Mouse (Mus musculus) testis, adult 2 months (tissue): ENCODE results near the gene Cwc22. TPM values are rescaled to one million over a fixed set of nuclear protein-coding genes. Genes with fewer than 3 reads are reported as not detected.

Experiments
- H3K27ac ChIP-seq: fragments of 200-500 bp; 2 replicates; pipeline ENCODE4 v1.5.1; 2012; ENCODE audit warnings: low read depth, low read length; ENCODE audit not compliant: control insufficient read depth, insufficient read depth
- H3K27me3 ChIP-seq: fragments of 200-500 bp; 2 replicates; pipeline ENCODE4 v1.6.1; 2012; ENCODE audit warnings: mild to moderate bottlenecking, low read length, moderate library complexity; ENCODE audit not compliant: control insufficient read depth, insufficient read depth
- H3K36me3 ChIP-seq: fragments of 200-500 bp; 2 replicates; pipeline ENCODE4 v1.6.1; 2012; ENCODE audit warnings: mild to moderate bottlenecking, low read length; ENCODE audit not compliant: control insufficient read depth, insufficient read depth
- H3K4me1 ChIP-seq: fragments of 200-500 bp; 2 replicates; pipeline ENCODE4 v1.6.1; 2012; ENCODE audit warnings: low read length; ENCODE audit not compliant: control insufficient read depth, insufficient read depth
- H3K4me3 ChIP-seq: fragments of 200-500 bp; 2 replicates; pipeline ENCODE4 v1.5.1; 2012; ENCODE audit warnings: low read depth, mild to moderate bottlenecking, low read length, moderate library complexity, mixed read lengths; ENCODE audit not compliant: control insufficient read depth
- CTCF ChIP-seq: fragments of 200-500 bp; IDR thresholded peaks from 2 replicates; pipeline ENCODE4 v1.5.1; 2012; ENCODE audit warnings: low read depth, mild to moderate bottlenecking, inconsistent platforms, low read length, moderate library complexity; ENCODE audit not compliant: control insufficient read depth, insufficient read depth, insufficient replicate concordance
- POLR2A ChIP-seq: fragments of 200-500 bp; IDR thresholded peaks from 2 replicates; pipeline ENCODE4 v1.6.1; 2012; ENCODE audit warnings: low read depth, mild to moderate bottlenecking, inconsistent platforms, low read length, moderate library complexity; ENCODE audit not compliant: control insufficient read depth
- polyA plus RNA-seq: library from polyadenylated mRNA; depleted of rRNA; stranded (reverse); fragments of >200 nt; gene quantifications from 2 replicates; pipeline ENCODE4 v1.2.3, GENCODE M21; 2012

Gene Cwc22
- polyA plus RNA-seq, 1 experiment = 3.5 TPM

GRCm38 (mm10) chr2:77984209-77984608 is 38.0 kb upstream of the Cwc22 start:
- Histone ChIP-seq H3K27me3 (no peaks in the 10 kb centered on the region), H3K27ac (no peak overlapping the region)
- TF ChIP-seq POLR2A (no peak), CTCF (no peak)

GRCm38 (mm10) chr2:77981826-77982225 is 35.7 kb upstream of the Cwc22 start:
- Histone ChIP-seq H3K36me3 (no peaks in the 10 kb centered on the region), H3K4me1 (no peaks in the 10 kb centered on the region), H3K27ac (no peak overlapping the region), H3K4me3 (no peak overlapping the region), H3K27me3 (no peaks in the 10 kb centered on the region)
- TF ChIP-seq CTCF (no peak), POLR2A (no peak)

More at GRCm38 (mm10) chr2:77984209-77984608, 38.0 kb upstream of the Cwc22 start:
- Histone ChIP-seq H3K36me3 (no peaks in the 10 kb centered on the region), H3K4me3 (no peak overlapping the region), H3K4me1 (no peaks in the 10 kb centered on the region)

- Histone ChIP-seq H3K27ac (no peak overlapping the region), H3K4me3 (no peak overlapping the region), H3K27me3 (no peaks in the 10 kb centered on the region), H3K4me1 (no peaks in the 10 kb centered on the region), H3K36me3 (no peaks in the 10 kb centered on the region)
- TF ChIP-seq POLR2A (no peak), CTCF (no peak)
These were observed 34.5 kb upstream of the Cwc22 start for GRCm38 (mm10) chr2:77980696-77981095.

DNA sequence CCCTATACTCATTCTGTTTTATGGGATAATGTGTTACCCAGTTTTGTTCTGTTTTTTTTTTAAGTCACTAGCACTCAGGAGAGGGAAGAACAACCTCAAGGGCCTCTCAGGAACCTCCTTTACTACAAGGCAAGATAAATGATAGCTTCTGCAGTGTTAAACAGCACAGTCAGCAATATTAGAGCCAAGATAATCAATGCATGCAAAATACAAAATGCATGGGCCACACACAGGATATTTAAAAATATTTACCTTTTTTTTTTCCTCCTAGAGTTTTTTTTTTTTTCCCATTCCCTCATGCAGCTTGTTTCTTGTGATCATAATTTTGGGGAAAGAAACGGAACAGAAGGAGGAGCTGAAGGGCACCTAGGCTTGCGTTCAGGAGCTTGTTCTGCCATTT is 33.3 kb upstream of the Cwc22 start:
- Histone ChIP-seq H3K27ac (no peak overlapping the region), H3K36me3 (no peaks in the 10 kb centered on the region), H3K4me1 (no peaks in the 10 kb centered on the region), H3K4me3 (no peak overlapping the region), H3K27me3 (no peaks in the 10 kb centered on the region)
- TF ChIP-seq CTCF (no peak), POLR2A (no peak)

DNA sequence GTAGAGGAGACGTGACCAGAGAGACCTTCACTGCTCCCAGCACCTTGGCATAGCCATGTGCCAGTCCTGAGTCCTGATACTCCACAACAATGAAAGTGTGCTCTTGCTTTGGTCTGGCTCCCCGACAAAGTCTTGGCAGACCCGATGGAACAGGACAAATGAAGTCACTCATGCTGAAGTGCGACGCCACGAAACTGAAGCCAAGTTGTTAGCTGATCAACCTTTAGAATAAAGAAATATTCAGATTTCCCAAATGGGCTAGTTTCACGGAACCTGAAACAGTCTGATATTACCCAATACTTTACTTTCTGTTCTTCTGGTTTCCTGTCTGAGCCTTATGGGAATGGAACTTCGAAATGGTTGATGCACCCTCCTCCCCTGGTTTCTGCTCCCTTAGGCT is 32.9 kb upstream of the Cwc22 start:
- no peak for TF ChIP-seq CTCF
- TF ChIP-seq POLR2A = no peak
- Histone ChIP-seq H3K36me3 (no peaks in the 10 kb centered on the region), H3K4me1 (no peaks in the 10 kb centered on the region), H3K27ac (no peak overlapping the region), H3K4me3 (no peak overlapping the region), H3K27me3 (no peaks in the 10 kb centered on the region)

DNA sequence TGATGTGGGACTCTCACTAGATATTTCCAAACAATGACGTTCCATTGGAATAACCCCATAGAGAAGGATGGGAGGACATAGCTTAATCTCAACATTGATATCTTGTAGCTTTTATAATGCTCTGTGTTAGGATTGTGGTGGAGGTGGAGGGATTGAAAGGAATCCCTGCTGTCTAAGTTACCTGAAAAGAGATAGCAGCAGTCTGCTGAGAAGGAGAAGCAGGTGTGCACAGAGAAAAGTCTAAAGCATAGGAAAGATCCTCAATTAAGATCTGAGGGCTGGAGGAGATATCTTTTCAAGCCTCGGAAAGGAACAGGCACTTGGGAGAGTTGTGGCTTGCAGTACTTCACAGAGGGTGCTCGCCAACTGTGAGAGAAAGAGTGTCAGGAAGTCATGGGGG is 32.1 kb upstream of the Cwc22 start:
- Histone ChIP-seq H3K36me3 (no peaks in the 10 kb centered on the region), H3K27ac (no peak overlapping the region), H3K4me1 (no peaks in the 10 kb centered on the region), H3K4me3 (no peak overlapping the region), H3K27me3 (no peaks in the 10 kb centered on the region)
- no peak for TF ChIP-seq POLR2A
- no peak for TF ChIP-seq CTCF

GRCm38 (mm10) chr2:77976321-77976920 is 30.2 kb upstream of the Cwc22 start:
- Histone ChIP-seq H3K27me3 (no peaks in the 10 kb centered on the region), H3K27ac (no peak overlapping the region), H3K4me1 (no peaks in the 10 kb centered on the region), H3K4me3 (no peak overlapping the region), H3K36me3 (no peaks in the 10 kb centered on the region)
- no peak for TF ChIP-seq CTCF
- TF ChIP-seq POLR2A = no peak

DNA sequence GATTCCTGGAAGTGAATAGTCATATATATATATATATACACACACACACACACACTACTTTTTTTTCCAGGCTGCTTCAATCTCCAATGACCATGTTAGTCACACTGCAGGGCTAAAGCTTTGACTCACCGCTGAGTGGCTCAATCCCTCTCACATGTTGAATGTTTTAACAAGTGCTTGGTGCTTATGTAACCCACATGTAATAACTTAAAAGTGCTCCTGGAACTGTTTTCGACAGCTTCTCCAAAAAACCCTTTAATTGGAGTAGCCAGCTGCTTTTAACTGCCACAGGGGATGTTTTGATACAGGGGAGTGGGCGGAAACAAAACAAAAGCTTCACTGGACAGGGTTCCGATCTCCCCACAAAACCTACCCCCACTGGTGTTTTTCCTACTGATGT is 29.4 kb upstream of the Cwc22 start:
- no peak overlapping the region for H3K4me3 ChIP-seq
- no peaks in the 10 kb centered on the region for H3K36me3 ChIP-seq
- H3K4me1 ChIP-seq = no peaks in the 10 kb centered on the region
- no peak overlapping the region for H3K27ac ChIP-seq
- H3K27me3 ChIP-seq = no peaks in the 10 kb centered on the region
- TF ChIP-seq POLR2A (no peak), CTCF (no peak)
